Mouse (Mus musculus) midbrain, embryonic 16.5 days (tissue): Measurements from ENCODE around the gene Sec16b. TPM values are rescaled to one million over a fixed set of nuclear protein-coding genes. Genes with fewer than 3 reads are reported as not detected.

Experiments
- ATAC-seq: fragments of 200-750 bp; cut with Nextera tagmentation; 2 replicates; pipeline ENCODE4 v1.8.0; 2017; ENCODE audit warnings: moderate TSS enrichment
- H3K27ac ChIP-seq: fragments of 300-500 bp; sonication (generic); 2 replicates; pipeline ENCODE4 v1.5.1; 2014; ENCODE audit warnings: mild to moderate bottlenecking, low read length, mixed read lengths
- H3K27me3 ChIP-seq: fragments of 300-500 bp; sonication (generic); 2 replicates; pipeline ENCODE4 v1.6.1; 2014; ENCODE audit warnings: low read depth, low read length, mixed read lengths; ENCODE audit not compliant: control insufficient read depth, insufficient read depth
- H3K36me3 ChIP-seq: fragments of 300-500 bp; sonication (generic); 2 replicates; pipeline ENCODE4 v1.6.1; 2014; ENCODE audit warnings: mild to moderate bottlenecking, low read length, moderate library complexity, mixed read lengths; ENCODE audit not compliant: control insufficient read depth, insufficient read depth
- H3K4me1 ChIP-seq: fragments of 300-500 bp; sonication (generic); 2 replicates; pipeline ENCODE4 v1.6.1; 2014; ENCODE audit warnings: mild to moderate bottlenecking, low read length, mixed read lengths; ENCODE audit not compliant: control insufficient read depth, insufficient read depth
- H3K4me2 ChIP-seq: fragments of 300-500 bp; sonication (generic); 2 replicates; pipeline ENCODE4 v1.6.1; 2014; ENCODE audit warnings: mild to moderate bottlenecking, low read length, mixed read lengths
- H3K4me3 ChIP-seq: fragments of 300-500 bp; sonication (generic); 2 replicates; pipeline ENCODE4 v1.5.1; 2014; ENCODE audit warnings: low read depth, mild to moderate bottlenecking, low read length, moderate library complexity, mixed read lengths
- H3K9ac ChIP-seq: fragments of 300-500 bp; sonication (generic); 2 replicates; pipeline ENCODE4 v1.6.1; 2014; ENCODE audit warnings: low read depth, low read length, mixed read lengths
- H3K9me3 ChIP-seq: fragments of 300-500 bp; sonication (generic); replicated peaks from 2 replicates; pipeline ENCODE4 v1.6.1; 2014; ENCODE audit warnings: mild to moderate bottlenecking, low read length, mixed read lengths; ENCODE audit not compliant: control insufficient read depth, poor library complexity, severe bottlenecking
- whole genome bisulfite sequencing: fragments of 180-500 bp; shearing (Covaris S2); extraction: QIAGEN DNeasy Blood & Tissue Kit; methylation state at CpG from one replicate; pipeline ENCODE4 v1.1.7; 2014; 5-methylcytosine and 5-hydroxymethylcytosine counted together
- polyA plus RNA-seq: library from polyadenylated mRNA; unstranded; fragments of >200 nt; fragmentation: Nextera tagmentation; extraction: Ambion mirVana; gene quantifications from 2 replicates; pipeline ENCODE4 v1.2.1, GENCODE M21; 2015

Sec16b gene
- polyA plus RNA-seq, 1 experiment from 2014 or later = 0.36 TPM

- Histone ChIP-seq H3K9ac (no peak overlapping the region), H3K4me3 (no peak overlapping the region), H3K36me3 (no peaks in the 10 kb centered on the region), H3K4me1 (peaks cover 4% of the 10 kb centered on the region; the same call in 1 of the 2 replicates), H3K27ac (no peak overlapping the region), H3K27me3 (no peaks in the 10 kb centered on the region), H3K9me3 (no peaks in the 10 kb centered on the region), H3K4me2 (no peak overlapping the region)
- WGBS = 39% methylated on average over 9 of the region's 9 CpGs
- ATAC-seq = no peak
Measured at GRCm38 (mm10) chr1:157595165-157595564, 88.6 kb downstream of the Sec16b start.

- H3K36me3 ChIP-seq = no peaks in the 10 kb centered on the region
- 71% methylated on average over 5 of the region's 5 CpGs for WGBS
- no peak overlapping the region for H3K27ac ChIP-seq
- H3K4me1 ChIP-seq = no peaks in the 10 kb centered on the region
- H3K4me2 ChIP-seq = no peak overlapping the region
- H3K9me3 ChIP-seq = no peaks in the 10 kb centered on the region
- no peak overlapping the region for H3K9ac ChIP-seq
- H3K27me3 ChIP-seq = no peaks in the 10 kb centered on the region
- no peak overlapping the region for H3K4me3 ChIP-seq
- no peak for ATAC-seq
Measured at GRCm38 (mm10) chr1:157604513-157604912, 98.0 kb downstream of the Sec16b start.

Other genes with a start within 250 kb of the Sec16b start
- 46.7 and 53.0 TPM in 2 replicates for gene Rasal2, start 94.1 kb upstream of the Sec16b start, polyA plus RNA-seq
- gene Cryzl2, start 48.2 kb upstream of the Sec16b start, polyA plus RNA-seq = 6.2 and 7.2 TPM in 2 replicates